Comparison of ENCODE assay signal across 25 mouse cellular contexts in genomic region chr1:166837299-166837698, GRCm38 (mm10).
DNase-seq lines count a peak whose midpoint lies in the region; ATAC-seq and TF ChIP-seq lines count a peak whose summit lies in the region.
"Had no signal": no experiment of that assay in that cellular context is flagged by ENCODE, and none has a peak within 500 bp of the region (broad histone marks: within the 10 kb centered on the region; RNA-seq: fewer than 3 reads in every experiment).

No protein-coding gene starts in this region.

- peaks cover 2 to 8% of the 10 kb centered on the region in 2 experiments; a peak in 2 of 4 replicates for H3K4me1 ChIP-seq in MEL (ENCODE audit: control insufficient read depth in 1 of 2, insufficient read depth in 2 of 2, low read length in 2 of 2)
- peaks cover 14% of the 10 kb centered on the region; the same call in 1 of the 2 replicates for H3K4me1 ChIP-seq in forebrain, embryonic 15.5 days
- no peaks in the 10 kb centered on the region for H3K4me1 ChIP-seq in lung, adult 2 months (ENCODE audit: control insufficient read depth, insufficient read depth, low read length)
- H3K4me1 ChIP-seq: embryonic facial prominence, embryonic 13.5 days; embryonic facial prominence, embryonic 15.5 days had no signal

- H3K27me3 ChIP-seq in MEL (ENCODE audit: control insufficient read depth in 1 of 2, insufficient read depth in 2 of 2, low read length in 2 of 2) = no peaks in the 10 kb centered on the region; a peak in 1 of 4 replicates
- no peaks in the 10 kb centered on the region for H3K27me3 ChIP-seq in forebrain, embryonic 15.5 days
- H3K27me3 ChIP-seq: CH12.LX; embryonic facial prominence, embryonic 13.5 days; embryonic facial prominence, embryonic 15.5 days; forebrain, embryonic 12.5 days had no signal

- no peak for TF ChIP-seq EP300 in MEL (IDR thresholded peaks at IDR 0.05; ENCODE audit: low read depth in 1 of 2, low read length in 2 of 2)

- peak; percentile 30 for DNase-seq in MEL (ENCODE audit: low read depth, low spot score)
- no peak for DNase-seq in lung, adult 2 months
- DNase-seq: adrenal gland, adult 2 months; adrenal gland, postnatal 10 days; adrenal gland, postnatal 25 days; B cell, adult 2 months; cerebellum, adult 11-12 months; cerebellum, adult 2 months; cerebellum, adult 9-10 months; cerebellum, postnatal 10 days; cerebellum, postnatal 25 days; embryo, embryonic 11 days; forebrain, postnatal 0 days had no signal

- TF ChIP-seq RAD21 in MEL (IDR thresholded peaks at IDR 0.05; ENCODE audit: low read depth, low read length) = no peak

- H3K27ac ChIP-seq in MEL (ENCODE audit: control insufficient read depth, low read depth, low read length) = no peak overlapping the region
- H3K27ac ChIP-seq in forebrain, embryonic 15.5 days (replicated peaks) = no peak overlapping the region
- H3K27ac ChIP-seq: embryonic facial prominence, embryonic 13.5 days; embryonic facial prominence, embryonic 15.5 days; forebrain, embryonic 10.5 days; forebrain, embryonic 12.5 days had no signal

- 79% methylated on average over 1 of the region's 1 CpGs for WGBS in forebrain, embryonic 15.5 days
- WGBS in lung, adult 2 months = 54% methylated on average over 1 of the region's 1 CpGs

- TF ChIP-seq POLR2A in MEL (IDR thresholded peaks at IDR 0.05; ENCODE audit: control insufficient read depth in 1 of 2, insufficient read depth in 1 of 2, low read depth in 1 of 2, low read length in 2 of 2, poor library complexity in 1 of 2) = no peak
- no peak for TF ChIP-seq POLR2A in lung, adult 2 months (IDR thresholded peaks at IDR 0.05; ENCODE audit: borderline replicate concordance, extremely low read depth, low read depth, low read length)

- no peaks in the 10 kb centered on the region for H3K9me3 ChIP-seq in MEL (replicated peaks; ENCODE audit: insufficient read depth, low read length)
- no peaks in the 10 kb centered on the region for H3K9me3 ChIP-seq in forebrain, embryonic 15.5 days
- H3K9me3 ChIP-seq: embryonic facial prominence, embryonic 13.5 days; embryonic facial prominence, embryonic 15.5 days; forebrain, embryonic 10.5 days; forebrain, embryonic 12.5 days had no signal

- no peak overlapping the region for H3K4me2 ChIP-seq in forebrain, embryonic 15.5 days (replicated peaks)
- H3K4me2 ChIP-seq: embryonic facial prominence, embryonic 13.5 days; embryonic facial prominence, embryonic 15.5 days; forebrain, embryonic 12.5 days had no signal

- H3K4me3 ChIP-seq in MEL (ENCODE audit: control insufficient read depth in 1 of 2, insufficient read depth in 1 of 2, low read depth in 2 of 2, low read length in 2 of 2) = no peak overlapping the region
- no peak overlapping the region for H3K4me3 ChIP-seq in forebrain, embryonic 15.5 days
- no peak overlapping the region for H3K4me3 ChIP-seq in lung, adult 2 months (replicated peaks; ENCODE audit: extremely low read depth, low read depth, low read length)
- H3K4me3 ChIP-seq: embryonic facial prominence, embryonic 13.5 days; embryonic facial prominence, embryonic 15.5 days; erythroblast, embryonic 14.5 days; forebrain, embryonic 10.5 days; forebrain, embryonic 12.5 days had no signal

- H3K9ac ChIP-seq in MEL (ENCODE audit: control insufficient read depth, low read depth, low read length, poor library complexity, severe bottlenecking) = no peak overlapping the region
- H3K9ac ChIP-seq in forebrain, embryonic 15.5 days (replicated peaks) = no peak overlapping the region
- H3K9ac ChIP-seq: embryonic facial prominence, embryonic 13.5 days; embryonic facial prominence, embryonic 15.5 days; forebrain, embryonic 12.5 days; forebrain, postnatal 0 days had no signal

- H3K79me2 ChIP-seq in MEL (ENCODE audit: control insufficient read depth, insufficient read depth, low read length, poor library complexity) = no peaks in the 10 kb centered on the region

- no peak for TF ChIP-seq CTCF in MEL (IDR thresholded peaks at IDR 0.05 in 2 of 3, conservative IDR thresholded peaks at IDR 0.05 in 1 of 3; ENCODE audit: control insufficient read depth in 1 of 3, insufficient read depth in 1 of 3, low read depth in 2 of 3, low read length in 3 of 3, poor library complexity in 1 of 3, severe bottlenecking in 1 of 3)
- no peak for TF ChIP-seq CTCF in lung, adult 2 months (IDR thresholded peaks at IDR 0.05; ENCODE audit: insufficient read depth, low read length)

- H3K36me3 ChIP-seq in MEL (ENCODE audit: control insufficient read depth in 1 of 2, insufficient read depth in 2 of 2, low read length in 2 of 2) = peaks cover 0 to 5% of the 10 kb centered on the region in 2 experiments; a peak in 2 of 4 replicates
- H3K36me3 ChIP-seq in forebrain, embryonic 15.5 days = no peaks in the 10 kb centered on the region
- H3K36me3 ChIP-seq: embryonic facial prominence, embryonic 13.5 days; embryonic facial prominence, embryonic 15.5 days; forebrain, embryonic 10.5 days; forebrain, embryonic 12.5 days; G1E had no signal

- ATAC-seq in granulocyte monocyte progenitor cell, adult 5-6 weeks (replicated peaks; ENCODE audit: poor library complexity, severe bottlenecking) = peak; percentile 83
- peak; percentile 63 for ATAC-seq in megakaryocyte progenitor cell, adult 5-6 weeks (replicated peaks; ENCODE audit: poor library complexity)
- no peak for ATAC-seq in forebrain, embryonic 15.5 days (replicated peaks)
- ATAC-seq: CD4-positive, CD25-positive, alpha-beta regulatory T cell, adult 4 months; forebrain, embryonic 14.5 days; forebrain, postnatal 0 days had no signal

TF ChIP-seq in MEL, 35 proteins besides CTCF, POLR2A, EP300 and RAD21:
- TF ChIP-seq UBTF (IDR thresholded peaks at IDR 0.05; ENCODE audit: borderline replicate concordance, insufficient read depth, low read depth, low read length) (no peak), CHD2 (IDR thresholded peaks at IDR 0.05; ENCODE audit: low read length) (no peak)
